Mouse (Mus musculus): ENCODE measurements around the gene Apba3.

Apba3 gene

GRCm38 (mm10) chr10:81306837-81307682 lies 40.3 kb downstream of the Apba3 start:
- DNase-seq (ENCODE audit: low spot score): no peak

GRCm38 (mm10) chr10:81309571-81309970 lies 42.8 kb downstream of the Apba3 start:
- DNase-seq (ENCODE audit: low spot score): no peak

GRCm38 (mm10) chr10:81313581-81313980 lies 46.8 kb downstream of the Apba3 start:
- no peak for DNase-seq (ENCODE audit: low spot score)

- DNase-seq (ENCODE audit: low spot score): no peak
These were observed 47.4 kb downstream of the Apba3 start for GRCm38 (mm10) chr10:81314201-81314600.

GRCm38 (mm10) chr10:81315587-81315986 lies 48.8 kb downstream of the Apba3 start:
- DNase-seq (ENCODE audit: low spot score): no peak

- DNase-seq (ENCODE audit: low spot score): no peak
These were observed 49.7 kb downstream of the Apba3 start for GRCm38 (mm10) chr10:81316338-81317060.

GRCm38 (mm10) chr10:81317273-81317672 lies 50.5 kb downstream of the Apba3 start:
- DNase-seq (ENCODE audit: low spot score): no peak

- DNase-seq (ENCODE audit: low spot score): no peak
These were observed 52.0 kb downstream of the Apba3 start for GRCm38 (mm10) chr10:81318589-81319329.

GRCm38 (mm10) chr10:81319330-81319699 lies 52.6 kb downstream of the Apba3 start:
- no peak for DNase-seq (ENCODE audit: low spot score)

GRCm38 (mm10) chr10:81319741-81320549 lies 53.2 kb downstream of the Apba3 start:
- no peak for DNase-seq (ENCODE audit: low spot score)

GRCm38 (mm10) chr10:81320550-81321347 lies 54.0 kb downstream of the Apba3 start, which contains the start of gene Cactin:
Cactin (plus strand) TSS chr10:81321103.
- DNase-seq (ENCODE audit: low spot score): peak; percentile 100

GRCm38 (mm10) chr10:81321436-81321835 lies 54.7 kb downstream of the Apba3 start:
- DNase-seq (ENCODE audit: low spot score): no peak

GRCm38 (mm10) chr10:81322444-81322843 lies 55.7 kb downstream of the Apba3 start:
- DNase-seq (ENCODE audit: low spot score): no peak
